Mouse (Mus musculus) erythroblast, embryonic 14.5 days (primary cell): ENCODE results near the gene Aldh1a2.

Experiments
- GATA1 ChIP-seq: IDR thresholded peaks from 2 replicates; pipeline ENCODE4 v1.6.1; 2012; ENCODE audit warnings: low read length, inconsistent platforms, mixed read lengths
- TAL1 ChIP-seq: IDR thresholded peaks from 3 replicates; pipeline ENCODE4 v1.6.1; 2012; ENCODE audit warnings: low read length, inconsistent platforms, mixed read lengths

DNA sequence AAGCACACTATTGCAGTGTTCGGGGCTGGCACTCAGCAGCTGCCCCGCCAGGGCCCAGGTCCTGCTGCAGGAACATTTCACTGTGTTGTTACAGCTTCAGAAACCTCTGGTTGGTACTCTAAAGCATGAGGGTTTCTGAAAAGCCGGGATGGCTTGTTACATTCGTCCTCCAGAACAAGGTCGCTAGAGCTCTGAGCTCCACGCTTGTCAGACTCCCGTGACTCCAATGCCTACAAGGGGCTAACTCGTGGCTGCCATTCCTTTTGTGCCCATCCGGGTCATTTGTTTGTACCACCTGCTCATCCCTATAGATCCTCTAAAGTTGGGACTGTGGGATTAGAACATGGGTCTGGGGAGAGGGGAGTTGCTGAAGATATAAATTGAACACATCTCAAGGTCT is 70.8 kb downstream of the Aldh1a2 start:
- TF ChIP-seq GATA1: no peak
- no peak for TF ChIP-seq TAL1
